Mouse (Mus musculus) neural tube, embryonic 14.5 days (tissue): ENCODE measurements at regions not wholly inside any gene's neighbourhood (a gene's known extent, or its start where the extent isn't known, plus 50 kb on each side); places are given as distances from the start of the nearest gene placed in this dataset.

Experiments
- ATAC-seq: fragments of 200-750 bp; cut with Nextera tagmentation; 2 replicates; pipeline ENCODE4 v1.8.0; 2017; ENCODE audit warnings: low read depth, mild to moderate bottlenecking, moderate TSS enrichment, moderate library complexity
- H3K27ac ChIP-seq: fragments of 300-500 bp; sonication (generic); 2 replicates; pipeline ENCODE4 v1.5.1; 2014; ENCODE audit warnings: low read depth, mild to moderate bottlenecking, control low read depth, low read length, moderate library complexity, mixed read lengths
- H3K27me3 ChIP-seq: fragments of 300-500 bp; sonication (generic); 2 replicates; pipeline ENCODE4 v1.6.1; 2014; ENCODE audit warnings: low read length; ENCODE audit not compliant: control insufficient read depth, insufficient read depth
- H3K36me3 ChIP-seq: fragments of 300-500 bp; sonication (generic); 2 replicates; pipeline ENCODE4 v1.6.1; 2014; ENCODE audit warnings: low read length, mixed read lengths; ENCODE audit not compliant: control insufficient read depth, insufficient read depth
- H3K4me1 ChIP-seq: fragments of 300-500 bp; sonication (generic); 2 replicates; pipeline ENCODE4 v1.6.1; 2014; ENCODE audit warnings: low read length; ENCODE audit not compliant: control insufficient read depth, insufficient read depth
- H3K4me2 ChIP-seq: fragments of 300-500 bp; sonication (generic); 2 replicates; pipeline ENCODE4 v1.6.1; 2014; ENCODE audit warnings: mild to moderate bottlenecking, low read depth, low read length, control low read depth
- H3K4me3 ChIP-seq: fragments of 300-500 bp; sonication (generic); 2 replicates; pipeline ENCODE4 v1.5.1; 2014; ENCODE audit warnings: low read depth, low read length, control low read depth, mixed read lengths
- H3K9ac ChIP-seq: fragments of 300-500 bp; sonication (generic); replicated peaks from 2 replicates; pipeline ENCODE4 v1.6.1; 2014; ENCODE audit warnings: low read depth, mild to moderate bottlenecking, control low read depth, low read length, mixed read lengths
- H3K9me3 ChIP-seq: fragments of 300-500 bp; sonication (generic); 2 replicates; pipeline ENCODE4 v1.6.1; 2016; ENCODE audit warnings: low read length; ENCODE audit not compliant: control insufficient read depth
- WGBS: fragments of 180-500 bp; shearing (Covaris S2); extraction: QIAGEN DNeasy Blood & Tissue Kit; methylation state at CpG from one replicate; pipeline ENCODE4 v1.1.7; 2014; 5-methylcytosine and 5-hydroxymethylcytosine counted together

GRCm38 (mm10) chr4:56617661-56618360, 122.1 kb upstream of the Gm26657 start:
- H3K4me3 ChIP-seq: no peak overlapping the region
- H3K9ac ChIP-seq: no peak overlapping the region
- WGBS: 70% methylated on average over 10 of the region's 10 CpGs
- no peaks in the 10 kb centered on the region for H3K4me1 ChIP-seq
- no peak overlapping the region for H3K4me2 ChIP-seq
- no peak; the same call in 1 of the 2 replicates for ATAC-seq
- no peaks in the 10 kb centered on the region for H3K27me3 ChIP-seq
- no peaks in the 10 kb centered on the region for H3K9me3 ChIP-seq
- H3K36me3 ChIP-seq: no peaks in the 10 kb centered on the region
- H3K27ac ChIP-seq: no peak overlapping the region

GRCm38 (mm10) chr4:56612325-56612724, 127.5 kb upstream of the Gm26657 start:
- Histone ChIP-seq H3K4me1 (no peaks in the 10 kb centered on the region), H3K27ac (no peak overlapping the region), H3K4me2 (no peak overlapping the region), H3K27me3 (no peaks in the 10 kb centered on the region), H3K36me3 (no peaks in the 10 kb centered on the region), H3K4me3 (no peak overlapping the region), H3K9me3 (no peaks in the 10 kb centered on the region), H3K9ac (no peak overlapping the region)
- 69% methylated on average over 4 of the region's 4 CpGs for WGBS
- ATAC-seq: no peak

GRCm38 (mm10) chr4:56611751-56612150, 128.1 kb upstream of the Gm26657 start:
- 25% methylated on average over 4 of the region's 4 CpGs for whole genome bisulfite sequencing

DNA sequence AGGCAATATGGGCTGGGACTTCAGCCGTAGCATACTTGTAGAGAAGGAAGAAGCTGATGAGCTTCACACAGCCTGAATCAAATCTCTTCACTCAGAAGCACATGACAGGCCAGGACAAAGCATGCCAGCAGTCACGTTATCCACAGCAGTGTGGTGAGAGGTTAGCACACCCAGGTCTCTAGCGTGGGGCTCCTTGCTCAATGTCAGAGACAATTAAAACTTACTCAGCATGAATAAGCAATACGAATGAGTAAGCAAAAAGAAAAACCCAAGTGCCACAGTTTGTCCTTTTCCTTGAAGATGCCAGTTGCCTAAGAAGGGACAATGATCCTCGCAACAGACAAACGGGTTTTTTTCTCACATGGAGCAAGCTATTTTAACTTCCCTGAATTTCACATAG, 129.6 kb upstream of the Gm26657 start:
- Histone ChIP-seq H3K9ac (no peak overlapping the region), H3K9me3 (no peaks in the 10 kb centered on the region), H3K4me3 (no peak overlapping the region), H3K4me2 (no peak overlapping the region), H3K27ac (no peak overlapping the region), H3K4me1 (no peaks in the 10 kb centered on the region), H3K36me3 (no peaks in the 10 kb centered on the region), H3K27me3 (no peaks in the 10 kb centered on the region)
- ATAC-seq: no peak
- WGBS: 82% methylated on average over 6 of the region's 6 CpGs

More at GRCm38 (mm10) chr4:56611751-56612150, 128.1 kb upstream of the Gm26657 start:
- H3K9me3 ChIP-seq: no peaks in the 10 kb centered on the region
- H3K9ac ChIP-seq: no peak overlapping the region
- H3K4me1 ChIP-seq: no peaks in the 10 kb centered on the region
- H3K27me3 ChIP-seq: no peaks in the 10 kb centered on the region
- no peak overlapping the region for H3K4me3 ChIP-seq
- H3K36me3 ChIP-seq: no peaks in the 10 kb centered on the region
- no peak overlapping the region for H3K4me2 ChIP-seq
- H3K27ac ChIP-seq: no peak overlapping the region
- ATAC-seq: no peak

- no peak overlapping the region for H3K4me3 ChIP-seq
- no peaks in the 10 kb centered on the region for H3K9me3 ChIP-seq
- no peak overlapping the region for H3K27ac ChIP-seq
- ATAC-seq: no peak
- H3K4me2 ChIP-seq: no peak overlapping the region
- 81% methylated on average over 4 of the region's 4 CpGs for WGBS
- no peaks in the 10 kb centered on the region for H3K27me3 ChIP-seq
- H3K36me3 ChIP-seq: no peaks in the 10 kb centered on the region
- no peaks in the 10 kb centered on the region for H3K4me1 ChIP-seq
- no peak overlapping the region for H3K9ac ChIP-seq
Observed at GRCm38 (mm10) chr4:56608701-56609100, 131.2 kb upstream of the Gm26657 start.

GRCm38 (mm10) chr4:56598398-56598797, 141.5 kb upstream of the Gm26657 start:
- no peak overlapping the region for H3K9ac ChIP-seq
- H3K4me3 ChIP-seq: no peak overlapping the region
- no peaks in the 10 kb centered on the region for H3K27me3 ChIP-seq
- no peak overlapping the region for H3K27ac ChIP-seq
- H3K9me3 ChIP-seq: no peaks in the 10 kb centered on the region
- 68% methylated on average over 2 of the region's 2 CpGs for WGBS
- H3K4me1 ChIP-seq: no peaks in the 10 kb centered on the region
- no peak overlapping the region for H3K4me2 ChIP-seq
- ATAC-seq: no peak
- no peaks in the 10 kb centered on the region for H3K36me3 ChIP-seq

GRCm38 (mm10) chr4:56597931-56598330, 141.9 kb upstream of the Gm26657 start:
- ATAC-seq: no peak
- no peak overlapping the region for H3K4me2 ChIP-seq

GRCm38 (mm10) chr4:56582405-56582804, 157.5 kb upstream of the Gm26657 start:
- no peaks in the 10 kb centered on the region for H3K9me3 ChIP-seq
- H3K27me3 ChIP-seq: no peaks in the 10 kb centered on the region
- H3K9ac ChIP-seq: no peak overlapping the region
- no peak overlapping the region for H3K4me2 ChIP-seq
- no peaks in the 10 kb centered on the region for H3K36me3 ChIP-seq
- no peak overlapping the region for H3K27ac ChIP-seq
- no peaks in the 10 kb centered on the region for H3K4me1 ChIP-seq
- H3K4me3 ChIP-seq: no peak overlapping the region
- ATAC-seq: no peak
- WGBS: 86% methylated on average over 3 of the region's 3 CpGs

More at GRCm38 (mm10) chr4:56597931-56598330, 141.9 kb upstream of the Gm26657 start:
- H3K27me3 ChIP-seq: no peaks in the 10 kb centered on the region
- H3K27ac ChIP-seq: no peak overlapping the region
- H3K36me3 ChIP-seq: no peaks in the 10 kb centered on the region
- H3K4me1 ChIP-seq: no peaks in the 10 kb centered on the region
- H3K4me3 ChIP-seq: no peak overlapping the region
- H3K9ac ChIP-seq: no peak overlapping the region
- H3K9me3 ChIP-seq: no peaks in the 10 kb centered on the region

DNA sequence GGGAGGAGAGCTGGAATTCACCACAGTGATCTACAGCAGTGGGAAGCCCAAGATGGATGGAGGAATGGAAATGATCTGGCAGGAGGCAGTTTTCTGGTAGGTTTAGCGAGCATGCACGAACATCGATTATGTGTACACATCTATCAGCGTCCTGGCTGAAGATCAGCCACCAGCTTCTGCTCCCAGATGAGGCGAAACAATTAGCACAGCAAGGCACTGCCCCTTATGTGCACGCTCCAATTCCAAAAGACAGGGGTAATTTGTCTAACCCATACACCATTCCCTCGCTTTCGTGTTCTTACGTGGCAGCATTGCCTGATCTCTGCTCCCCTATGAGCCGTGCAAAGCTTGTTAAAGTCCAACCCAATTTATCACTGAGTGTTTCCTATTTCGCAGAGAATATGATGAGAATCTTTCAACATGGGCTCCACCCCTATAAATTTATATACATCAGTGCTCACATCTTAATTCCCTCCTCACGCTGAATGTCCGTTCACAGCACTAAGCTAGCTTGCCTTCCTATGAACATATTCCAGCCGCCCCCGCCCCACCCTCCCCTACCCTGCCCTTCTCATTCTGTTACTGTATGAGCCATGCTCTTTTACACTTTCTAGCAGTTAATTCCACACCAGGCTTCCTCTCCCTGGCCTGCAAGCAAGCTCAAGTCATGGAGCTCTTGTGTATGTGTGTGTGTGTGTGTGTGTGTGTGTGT, 162.9 kb upstream of the Gm26657 start:
- H3K4me1 ChIP-seq: no peaks in the 10 kb centered on the region
- ATAC-seq: peak; percentile 34; the same call in 1 of the 2 replicates
- H3K27ac ChIP-seq: no peak overlapping the region
- no peak overlapping the region for H3K4me2 ChIP-seq
- H3K27me3 ChIP-seq: no peaks in the 10 kb centered on the region
- no peaks in the 10 kb centered on the region for H3K9me3 ChIP-seq
- H3K9ac ChIP-seq: no peak overlapping the region
- no peak overlapping the region for H3K4me3 ChIP-seq
- WGBS: 71% methylated on average over 15 of the region's 15 CpGs
- H3K36me3 ChIP-seq: no peaks in the 10 kb centered on the region
